14 mouse cellular contexts compared by ENCODE assay signal in genomic region chrX:167226570-167226969, GRCm38 (mm10). TPM values are rescaled to one million over a fixed set of nuclear protein-coding genes. Genes with fewer than 3 reads are reported as not detected.
DNase-seq lines count a peak whose midpoint lies in the region; ATAC-seq and TF ChIP-seq lines count a peak whose summit lies in the region.
"Had no signal": no experiment of that assay in that cellular context is flagged by ENCODE, and none has a peak within 500 bp of the region (broad histone marks: within the 10 kb centered on the region; RNA-seq: fewer than 3 reads in every experiment).

No protein-coding gene starts in this region.

- H3K36me3 ChIP-seq in liver, postnatal 0 days (replicated peaks; ENCODE audit: insufficient read depth, low read length): no peaks in the 10 kb centered on the region
- H3K36me3 ChIP-seq in E14TG2a.4 (ENCODE audit: insufficient read depth, low read length): no peaks in the 10 kb centered on the region
- no peaks in the 10 kb centered on the region for H3K36me3 ChIP-seq in hindbrain, embryonic 14.5 days (replicated peaks; ENCODE audit: control insufficient read depth, insufficient read depth)
- H3K36me3 ChIP-seq: lung, embryonic 15.5 days had no signal

- peak overlapping the region; percentile 32; the same call in 1 of the 2 replicates for H3K4me2 ChIP-seq in liver, postnatal 0 days (ENCODE audit: low read depth, low read length)
- no peak overlapping the region for H3K4me2 ChIP-seq in hindbrain, embryonic 14.5 days (replicated peaks)
- H3K4me2 ChIP-seq: lung, embryonic 15.5 days had no signal

- 56% methylated on average over 5 of the region's 5 CpGs for WGBS in liver, postnatal 0 days (ENCODE audit: insufficient replicate concordance)
- WGBS in hindbrain, embryonic 14.5 days: 95% methylated on average over 5 of the region's 5 CpGs

- H3K4me1 ChIP-seq in liver, postnatal 0 days (ENCODE audit: insufficient read depth): no peaks in the 10 kb centered on the region
- peaks cover 39% of the 10 kb centered on the region for H3K4me1 ChIP-seq in E14TG2a.4 (replicated peaks; ENCODE audit: low read depth, low read length)
- no peaks in the 10 kb centered on the region for H3K4me1 ChIP-seq in hindbrain, embryonic 14.5 days (replicated peaks; ENCODE audit: control insufficient read depth, insufficient read depth, low read length)
- H3K4me1 ChIP-seq: lung, embryonic 15.5 days had no signal

- H3K9ac ChIP-seq in liver, postnatal 0 days (replicated peaks): no peak overlapping the region
- no peak overlapping the region for H3K9ac ChIP-seq in hindbrain, embryonic 14.5 days
- H3K9ac ChIP-seq: lung, embryonic 15.5 days had no signal

- no peaks in the 10 kb centered on the region for H3K9me3 ChIP-seq in liver, postnatal 0 days (ENCODE audit: low read length)
- H3K9me3 ChIP-seq in E14TG2a.4 (ENCODE audit: low read length): no peaks in the 10 kb centered on the region
- H3K9me3 ChIP-seq in hindbrain, embryonic 14.5 days (ENCODE audit: control insufficient read depth, low read length): no peaks in the 10 kb centered on the region
- H3K9me3 ChIP-seq: lung, embryonic 15.5 days had no signal

- no peak for TF ChIP-seq EP300 in liver, postnatal 0 days (IDR thresholded peaks at IDR 0.05; ENCODE audit: low read depth)

- peak; percentile 25 for DNase-seq in liver, postnatal 0 days
- DNase-seq in liver: no peak
- peak; percentile 36 to 58 for DNase-seq in thymus, adult 18-20 months
- no peak for DNase-seq in cerebellum, postnatal 4 days (ENCODE audit: low spot score in 2 of 2)
- DNase-seq in hindbrain, embryonic 14.5 days (ENCODE audit: low spot score): no peak
- no peak for DNase-seq in adrenal gland, postnatal 14 days
- DNase-seq: cerebellum, adult 2 months; embryo, embryonic 11 days; gastrocnemius, postnatal 36 days had no signal

- H3K27ac ChIP-seq in liver, postnatal 0 days (ENCODE audit: low read depth): peak overlapping the region; percentile 76
- no peak overlapping the region for H3K27ac ChIP-seq in hindbrain, embryonic 14.5 days
- H3K27ac ChIP-seq: hindbrain, postnatal 0 days; lung, embryonic 15.5 days had no signal

- H3K4me3 ChIP-seq in liver, postnatal 0 days (ENCODE audit: low read depth, low read length): no peak overlapping the region
- peak overlapping the region; percentile 29; the same call in 1 of the 2 replicates for H3K4me3 ChIP-seq in E14TG2a.4 (replicated peaks; ENCODE audit: low read length)
- H3K4me3 ChIP-seq in hindbrain, embryonic 14.5 days (replicated peaks; ENCODE audit: low read length): no peak overlapping the region
- H3K4me3 ChIP-seq: erythroblast, embryonic 14.5 days; lung, embryonic 15.5 days had no signal

- no peak for TF ChIP-seq CTCF in liver, postnatal 0 days (IDR thresholded peaks at IDR 0.05; ENCODE audit: low read depth)
- TF ChIP-seq CTCF in E14TG2a.4 (conservative IDR thresholded peaks at IDR 0.05; ENCODE audit: low read length): no peak

- no peaks in the 10 kb centered on the region for H3K27me3 ChIP-seq in liver, postnatal 0 days (ENCODE audit: insufficient read depth, low read length)
- no peaks in the 10 kb centered on the region for H3K27me3 ChIP-seq in E14TG2a.4 (ENCODE audit: insufficient read depth, low read length)
- H3K27me3 ChIP-seq in hindbrain, embryonic 14.5 days (ENCODE audit: control insufficient read depth, insufficient read depth, low read length): no peaks in the 10 kb centered on the region
- H3K27me3 ChIP-seq: lung, embryonic 15.5 days had no signal

- ATAC-seq in liver, postnatal 0 days: no peak
- ATAC-seq in inflammation-experienced regulatory T-cells, adult 6 months: peak; percentile 64
- ATAC-seq in hindbrain, embryonic 14.5 days (ENCODE audit: low FRiP score): no peak
- ATAC-seq: hindbrain, postnatal 0 days had no signal

RNA-seq across cellular contexts. Expression of gene Tmsb4x, which starts 17.5 kb away (rescaled TPM):
- 1,722 and 1,837 TPM in 2 replicates for polyA plus RNA-seq in liver, postnatal 0 days (2015; fragmentation: Nextera tagmentation; extraction: Ambion mirVana)
- over 10,000 TPM; 12,659 to 15,684 (median 12,791) TPM for polyA plus RNA-seq in inflammation-experienced regulatory T-cells, adult 6 months (2017; shearing (Covaris generic))
- 4,629 and 5,303 TPM in 2 replicates for polyA plus RNA-seq in hindbrain, embryonic 14.5 days (2014; fragmentation: Nextera tagmentation; extraction: Ambion mirVana)
- 525 and 794 TPM in 2 replicates for total RNA-seq in adrenal gland, postnatal 14 days (2021)

RNA-seq across cellular contexts. Expression of gene Tlr8, which starts 37.6 kb away (rescaled TPM):
- polyA plus RNA-seq in liver, postnatal 0 days (2015; fragmentation: Nextera tagmentation; extraction: Ambion mirVana): 0.96 and 1.2 TPM in 2 replicates
- polyA plus RNA-seq in inflammation-experienced regulatory T-cells, adult 6 months (2017; shearing (Covaris generic)): under 1 TPM in 1 of 3 experiments, not detected in 2; 0.11 TPM
- 0.32 and 0.35 TPM in 2 replicates for polyA plus RNA-seq in hindbrain, embryonic 14.5 days (2014; fragmentation: Nextera tagmentation; extraction: Ambion mirVana)
- total RNA-seq in adrenal gland, postnatal 14 days (2021): 0.78 and 1.2 TPM in 2 replicates
- polyA plus RNA-seq: cerebellum, adult 2 months; erythroblast, embryonic 14.5 days had no signal

Comparison
In these comparisons a context has a peak if more than half of its experiments do, and no peak if none do; other contexts are left out.
1. DNase-seq: peak in liver, postnatal 0 days (single experiment) and thymus, adult 18-20 months (2 of 2); none in liver (single experiment), cerebellum, postnatal 4 days (0 of 2), hindbrain, embryonic 14.5 days (single experiment) and adrenal gland, postnatal 14 days (single experiment).